ENCODE assay signal across 8 mouse cellular contexts in genomic region chr3:61362821-61363160, GRCm38 (mm10). TPM values are rescaled to one million over a fixed set of nuclear protein-coding genes. Genes with fewer than 3 reads are reported as not detected.
A peak's percentile ranks its signal among the peaks of the same experiment; 100 is the strongest.
DNase-seq lines count a peak whose midpoint lies in the region; ATAC-seq and TF ChIP-seq lines count a peak whose summit lies in the region.

No protein-coding gene starts in this region.

- no peaks in the 10 kb centered on the region for H3K4me1 ChIP-seq in kidney, adult 2 months (ENCODE audit: control insufficient read depth, insufficient read depth, low read length)
- no peaks in the 10 kb centered on the region for H3K4me1 ChIP-seq in embryonic facial prominence, embryonic 11.5 days (ENCODE audit: control insufficient read depth, insufficient read depth, low read length)
- H3K4me1 ChIP-seq in intestine, embryonic 14.5 days (replicated peaks; ENCODE audit: control insufficient read depth, insufficient read depth, low read length) = peaks cover 11% of the 10 kb centered on the region; the same call in 1 of the 2 replicates
- H3K4me1 ChIP-seq in midbrain, embryonic 10.5 days = peaks cover 25% of the 10 kb centered on the region

- H3K36me3 ChIP-seq in kidney, adult 2 months (ENCODE audit: control insufficient read depth, insufficient read depth, low read length) = no peaks in the 10 kb centered on the region
- no peaks in the 10 kb centered on the region for H3K36me3 ChIP-seq in embryonic facial prominence, embryonic 11.5 days (replicated peaks; ENCODE audit: control insufficient read depth, insufficient read depth, low read depth, low read length)
- no peaks in the 10 kb centered on the region for H3K36me3 ChIP-seq in intestine, embryonic 14.5 days (ENCODE audit: control insufficient read depth, insufficient read depth, low read length)
- H3K36me3 ChIP-seq in midbrain, embryonic 10.5 days = no peaks in the 10 kb centered on the region

- H3K9me3 ChIP-seq in embryonic facial prominence, embryonic 11.5 days (replicated peaks; ENCODE audit: control insufficient read depth, low read length) = no peaks in the 10 kb centered on the region
- no peaks in the 10 kb centered on the region for H3K9me3 ChIP-seq in intestine, embryonic 14.5 days (ENCODE audit: control insufficient read depth, low read length)
- no peaks in the 10 kb centered on the region for H3K9me3 ChIP-seq in midbrain, embryonic 10.5 days (replicated peaks)

- no peak for ATAC-seq in embryonic facial prominence, embryonic 11.5 days (replicated peaks; ENCODE audit: insufficient number of reproducible peaks, low FRiP score, low TSS enrichment, low read depth)
- ATAC-seq in intestine, embryonic 14.5 days (replicated peaks; ENCODE audit: low FRiP score, low TSS enrichment, low read depth) = no peak

- peak overlapping the region; percentile 52 for H3K4me2 ChIP-seq in embryonic facial prominence, embryonic 11.5 days (ENCODE audit: low read depth, low read length)
- H3K4me2 ChIP-seq in intestine, embryonic 14.5 days (ENCODE audit: low read length) = peak overlapping the region; percentile 91

- WGBS in kidney, adult 2 months = 2% methylated on average over 9 of the region's 9 CpGs
- WGBS in embryonic facial prominence, embryonic 11.5 days = 4% methylated on average over 9 of the region's 9 CpGs
- WGBS in intestine, embryonic 14.5 days = 4% methylated on average over 9 of the region's 9 CpGs
- WGBS in midbrain, embryonic 10.5 days = 6% methylated on average over 9 of the region's 9 CpGs

- peak; percentile 36 for DNase-seq in kidney, adult 2 months
- no peak for DNase-seq in kidney, adult 8-10 months
- no peak for DNase-seq in embryonic facial prominence, embryonic 11.5 days (ENCODE audit: low spot score)
- no peak for DNase-seq in intestine, embryonic 14.5 days (ENCODE audit: low spot score)
- no peak for DNase-seq in midbrain, embryonic 10.5 days (ENCODE audit: low spot score)
- no peak for DNase-seq in retina, postnatal 1 day
- no peak for DNase-seq in left cerebral cortex, adult 11 months (ENCODE audit: low spot score)
- DNase-seq in urinary bladder, postnatal 14 days (ENCODE audit: low spot score) = no peak

- peak overlapping the region; percentile 22; the same call in 1 of the 2 replicates for H3K27ac ChIP-seq in kidney, adult 2 months (ENCODE audit: insufficient read depth, low read depth, low read length)
- peak overlapping the region; percentile 80 for H3K27ac ChIP-seq in embryonic facial prominence, embryonic 11.5 days (replicated peaks; ENCODE audit: low read depth, low read length)
- peak overlapping the region; percentile 93 for H3K27ac ChIP-seq in intestine, embryonic 14.5 days (ENCODE audit: low read depth)
- peak overlapping the region; percentile 94 for H3K27ac ChIP-seq in midbrain, embryonic 10.5 days (replicated peaks)

- peak overlapping the region; percentile 53 for H3K4me3 ChIP-seq in kidney, adult 2 months (ENCODE audit: insufficient read depth, low read depth, low read length)
- H3K4me3 ChIP-seq in embryonic facial prominence, embryonic 11.5 days (ENCODE audit: low read depth, low read length) = peak overlapping the region; percentile 82
- H3K4me3 ChIP-seq in intestine, embryonic 14.5 days (ENCODE audit: low read depth, low read length) = peak overlapping the region; percentile 93
- peak overlapping the region; percentile 84 for H3K4me3 ChIP-seq in midbrain, embryonic 10.5 days

- no peak for TF ChIP-seq POLR2A in kidney, adult 2 months (IDR thresholded peaks at IDR 0.05; ENCODE audit: low read depth, low read length)

- TF ChIP-seq CTCF in kidney, adult 2 months (conservative IDR thresholded peaks at IDR 0.05; ENCODE audit: insufficient read depth, insufficient read length, low read depth, low read length) = no peak

- peak overlapping the region; percentile 41 for H3K9ac ChIP-seq in embryonic facial prominence, embryonic 11.5 days (replicated peaks; ENCODE audit: low read length)
- peak overlapping the region; percentile 56 for H3K9ac ChIP-seq in intestine, embryonic 14.5 days (ENCODE audit: low read length)

- no peaks in the 10 kb centered on the region for H3K27me3 ChIP-seq in kidney, adult 2 months (replicated peaks; ENCODE audit: control insufficient read depth, insufficient read depth, low read length)
- H3K27me3 ChIP-seq in embryonic facial prominence, embryonic 11.5 days (ENCODE audit: control insufficient read depth, insufficient read depth, low read length) = no peaks in the 10 kb centered on the region
- no peaks in the 10 kb centered on the region for H3K27me3 ChIP-seq in intestine, embryonic 14.5 days (replicated peaks; ENCODE audit: control insufficient read depth, insufficient read depth, low read length)
- no peaks in the 10 kb centered on the region for H3K27me3 ChIP-seq in midbrain, embryonic 10.5 days (ENCODE audit: low read depth, poor library complexity, severe bottlenecking)

RNA-seq across cellular contexts. Expression of gene Rap2b, which starts 1.4 kb away (rescaled TPM):
- polyA plus RNA-seq in kidney, adult 2 months (2012; rRNA removed) = 1.5 and 1.7 TPM in 2 replicates
- 12.8 and 14.6 TPM in 2 replicates for polyA plus RNA-seq in embryonic facial prominence, embryonic 11.5 days (2014; fragmentation: Nextera tagmentation; extraction: Ambion mirVana)
- polyA plus RNA-seq in intestine, embryonic 14.5 days (2014; fragmentation: Nextera tagmentation; extraction: Ambion mirVana) = 9.0 and 9.2 TPM in 2 replicates
- polyA plus RNA-seq in midbrain, embryonic 10.5 days (2016; fragmentation: Nextera tagmentation; extraction: Ambion mirVana) = 9.7 and 11.6 TPM in 2 replicates

RNA-seq across cellular contexts. Expression of gene B430305J03Rik, which starts 3.0 kb away (rescaled TPM):
- 0.05 and 0.09 TPM in 2 replicates for polyA plus RNA-seq in kidney, adult 2 months (2012; rRNA removed)
- not detected in 2 replicates for polyA plus RNA-seq in embryonic facial prominence, embryonic 11.5 days (2014; fragmentation: Nextera tagmentation; extraction: Ambion mirVana)
- polyA plus RNA-seq in intestine, embryonic 14.5 days (2014; fragmentation: Nextera tagmentation; extraction: Ambion mirVana) = not detected in 2 replicates
- polyA plus RNA-seq in midbrain, embryonic 10.5 days (2016; fragmentation: Nextera tagmentation; extraction: Ambion mirVana) = not detected in 2 replicates

Comparison
In these comparisons a context has a peak if more than half of its experiments do, and no peak if none do; other contexts are left out.
1. H3K27ac ChIP-seq: peak in every context shown above with its lines; median percentile 94 in midbrain, embryonic 10.5 days; 93 in intestine, embryonic 14.5 days; 80 in embryonic facial prominence, embryonic 11.5 days; 22 in kidney, adult 2 months.